Comparison of ENCODE assay signal across 7 mouse cellular contexts in genomic region chr2:116060701-116061400, GRCm38 (mm10). TPM values are rescaled to one million over a fixed set of nuclear protein-coding genes. Genes with fewer than 3 reads are reported as not detected.
DNase-seq lines count a peak whose midpoint lies in the region; ATAC-seq lines count a peak whose summit lies in the region.

No protein-coding gene starts in this region.

- WGBS in hindbrain, embryonic 12.5 days = 2% methylated on average over 21 of the region's 21 CpGs
- 2% methylated on average over 21 of the region's 21 CpGs for WGBS in midbrain, embryonic 11.5 days

- H3K4me2 ChIP-seq in hindbrain, embryonic 12.5 days (replicated peaks) = peak overlapping the region; percentile 69
- peak overlapping the region; percentile 81 for H3K4me2 ChIP-seq in midbrain, embryonic 11.5 days

- no peaks in the 10 kb centered on the region for H3K27me3 ChIP-seq in hindbrain, embryonic 12.5 days
- H3K27me3 ChIP-seq in midbrain, embryonic 11.5 days (ENCODE audit: control insufficient read depth, insufficient read depth, low read length) = peaks cover 3% of the 10 kb centered on the region; the same call in 1 of the 2 replicates

- ATAC-seq in hindbrain, embryonic 12.5 days (ENCODE audit: low FRiP score) = no peak
- ATAC-seq in midbrain, embryonic 11.5 days (ENCODE audit: low FRiP score) = no peak

- no peaks in the 10 kb centered on the region for H3K9me3 ChIP-seq in hindbrain, embryonic 12.5 days (replicated peaks)
- H3K9me3 ChIP-seq in midbrain, embryonic 11.5 days (ENCODE audit: control insufficient read depth, low read length) = no peaks in the 10 kb centered on the region

- DNase-seq in ES-CJ7 (ENCODE audit: low read depth, low spot score) (peak; percentile 70), adipocyte (ENCODE audit: low spot score) (peak; percentile 70)
- peak; percentile 96 for DNase-seq in midbrain, embryonic 11.5 days (ENCODE audit: low spot score, missing footprints)
- DNase-seq in thymus, postnatal 4 days = no peak
- no peak for DNase-seq in urinary bladder, postnatal 36 days (ENCODE audit: low spot score in 2 of 2)
- DNase-seq in thymus, postnatal 0 days (ENCODE audit: low spot score) = no peak

- peaks cover 56% of the 10 kb centered on the region for H3K4me1 ChIP-seq in hindbrain, embryonic 12.5 days
- H3K4me1 ChIP-seq in midbrain, embryonic 11.5 days (ENCODE audit: control insufficient read depth, insufficient read depth, low read length) = peaks cover 36% of the 10 kb centered on the region

- H3K36me3 ChIP-seq in hindbrain, embryonic 12.5 days = no peaks in the 10 kb centered on the region; the same call in 1 of the 2 replicates
- H3K36me3 ChIP-seq in midbrain, embryonic 11.5 days (ENCODE audit: control insufficient read depth, insufficient read depth, low read length) = no peaks in the 10 kb centered on the region

- peak overlapping the region; percentile 97 for H3K9ac ChIP-seq in hindbrain, embryonic 12.5 days
- H3K9ac ChIP-seq in midbrain, embryonic 11.5 days (ENCODE audit: low read length) = peak overlapping the region; percentile 96

- H3K4me3 ChIP-seq in hindbrain, embryonic 12.5 days = peak overlapping the region; percentile 69
- peak overlapping the region; percentile 81 for H3K4me3 ChIP-seq in midbrain, embryonic 11.5 days (ENCODE audit: low read depth, low read length)

- peak overlapping the region; percentile 98 for H3K27ac ChIP-seq in hindbrain, embryonic 12.5 days
- H3K27ac ChIP-seq in midbrain, embryonic 11.5 days (ENCODE audit: low read depth, low read length) = peak overlapping the region; percentile 91

RNA-seq across cellular contexts. Expression of gene Meis2, which starts 4.8 kb away (rescaled TPM):
- polyA plus RNA-seq in hindbrain, embryonic 12.5 days (2016; fragmentation: Nextera tagmentation; extraction: Ambion mirVana) = 130 and 155 TPM in 2 replicates
- polyA plus RNA-seq in midbrain, embryonic 11.5 days (2014; fragmentation: Nextera tagmentation; extraction: Ambion mirVana) = 52.2 and 56.5 TPM in 2 replicates
- polyA plus RNA-seq in thymus, postnatal 0 days (2015; fragmentation: Nextera tagmentation; extraction: Ambion mirVana) = 8.2 TPM in 2 replicates

Comparison
In these comparisons a context has a peak if more than half of its experiments do, and no peak if none do; other contexts are left out.
1. DNase-seq: peak in ES-CJ7 (single experiment), adipocyte (single experiment) and midbrain, embryonic 11.5 days (single experiment); none in thymus, postnatal 4 days (single experiment), urinary bladder, postnatal 36 days (0 of 2) and thymus, postnatal 0 days (single experiment).